Mouse (Mus musculus): Measurements from ENCODE around the gene Tgfbr3. TPM values are rescaled to one million over a fixed set of nuclear protein-coding genes. Genes with fewer than 3 reads are reported as not detected.

Tgfbr3 gene
- polyA plus RNA-seq, 1 experiment from 2014 or later = 24.4 TPM

DNA sequence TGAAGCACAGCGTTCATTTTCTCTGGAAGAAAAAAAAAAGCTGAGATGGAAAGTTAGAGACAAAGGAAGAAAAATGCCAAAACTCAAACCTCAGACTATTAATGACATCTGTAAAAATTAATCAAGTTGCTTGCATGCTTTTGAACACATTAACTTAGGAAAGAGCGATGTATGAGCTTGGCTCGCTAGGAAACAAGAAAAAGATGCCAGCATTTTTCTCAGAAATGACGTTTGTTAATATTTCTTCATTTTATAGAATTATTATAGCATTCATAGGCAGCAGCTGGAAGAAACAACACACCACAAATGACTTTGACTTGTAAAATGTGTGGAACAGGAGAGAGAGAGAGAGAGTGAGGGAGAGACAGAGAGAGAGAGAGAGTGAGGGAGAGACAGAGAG is 187.7 kb downstream of the Tgfbr3 start:
- Histone ChIP-seq H3K9ac (ENCODE audit: low read length) (no peak overlapping the region), H3K9me3 (ENCODE audit: control insufficient read depth, low read length) (no peaks in the 10 kb centered on the region), H3K4me1 (replicated peaks; ENCODE audit: control insufficient read depth, insufficient read depth, low read length) (peaks cover 9% of the 10 kb centered on the region; the same call in 1 of the 2 replicates), H3K36me3 (ENCODE audit: control insufficient read depth, insufficient read depth, low read length) (no peaks in the 10 kb centered on the region), H3K4me3 (ENCODE audit: low read depth, low read length) (no peak overlapping the region), H3K27me3 (replicated peaks; ENCODE audit: control insufficient read depth, insufficient read depth, low read length) (no peaks in the 10 kb centered on the region), H3K27ac (ENCODE audit: low read depth) (no peak overlapping the region), H3K4me2 (ENCODE audit: low read length) (no peak overlapping the region)
- WGBS = 59% methylated on average over 4 of the region's 4 CpGs
- DNase-seq (ENCODE audit: low spot score) (no peak), ATAC-seq (replicated peaks; ENCODE audit: low FRiP score, low TSS enrichment, low read depth) (no peak)

DNA sequence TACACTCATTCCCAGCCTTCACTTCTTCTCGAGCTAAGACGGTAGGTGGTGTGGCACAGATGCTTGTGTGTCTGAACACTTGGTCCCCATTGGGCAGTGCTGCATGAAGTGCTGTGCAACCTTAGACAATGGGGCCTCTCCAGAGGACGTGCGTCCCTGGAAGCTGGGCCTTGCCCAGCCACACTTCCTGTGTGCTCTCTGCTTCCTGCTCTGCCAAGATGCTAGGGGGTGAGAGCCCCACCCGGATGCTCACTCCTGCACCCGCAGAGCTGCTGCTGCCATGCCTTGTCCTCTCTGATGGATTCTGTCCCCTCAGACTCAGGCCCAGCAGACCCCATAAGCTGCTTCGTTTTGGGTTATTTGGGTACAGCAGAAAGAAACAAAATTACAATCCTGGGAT is 188.3 kb downstream of the Tgfbr3 start:
- Histone ChIP-seq H3K4me2 (ENCODE audit: low read length) (no peak overlapping the region), H3K9me3 (ENCODE audit: control insufficient read depth, low read length) (no peaks in the 10 kb centered on the region), H3K4me1 (replicated peaks; ENCODE audit: control insufficient read depth, insufficient read depth, low read length) (peaks cover 9% of the 10 kb centered on the region; the same call in 1 of the 2 replicates), H3K27me3 (replicated peaks; ENCODE audit: control insufficient read depth, insufficient read depth, low read length) (no peaks in the 10 kb centered on the region), H3K9ac (ENCODE audit: low read length) (no peak overlapping the region), H3K4me3 (ENCODE audit: low read depth, low read length) (no peak overlapping the region), H3K27ac (ENCODE audit: low read depth) (no peak overlapping the region), H3K36me3 (ENCODE audit: control insufficient read depth, insufficient read depth, low read length) (no peaks in the 10 kb centered on the region)
- ATAC-seq (replicated peaks; ENCODE audit: low FRiP score, low TSS enrichment, low read depth) (no peak), DNase-seq (ENCODE audit: low spot score) (no peak)
- WGBS = 70% methylated on average over 7 of the region's 7 CpGs

- H3K9ac ChIP-seq (ENCODE audit: low read length) = no peak overlapping the region
- no peaks in the 10 kb centered on the region for H3K9me3 ChIP-seq (ENCODE audit: control insufficient read depth, low read length)
- ATAC-seq (replicated peaks; ENCODE audit: low FRiP score, low TSS enrichment, low read depth) = no peak
- H3K4me1 ChIP-seq (replicated peaks; ENCODE audit: control insufficient read depth, insufficient read depth, low read length) = peaks cover 10% of the 10 kb centered on the region; the same call in 1 of the 2 replicates
- H3K27me3 ChIP-seq (replicated peaks; ENCODE audit: control insufficient read depth, insufficient read depth, low read length) = no peaks in the 10 kb centered on the region
- no peak overlapping the region for H3K27ac ChIP-seq (ENCODE audit: low read depth)
- 87% methylated on average over 3 of the region's 3 CpGs for WGBS
- no peak for DNase-seq (ENCODE audit: low spot score)
- no peaks in the 10 kb centered on the region for H3K36me3 ChIP-seq (ENCODE audit: control insufficient read depth, insufficient read depth, low read length)
- no peak overlapping the region for H3K4me2 ChIP-seq (ENCODE audit: low read length)
- no peak overlapping the region for H3K4me3 ChIP-seq (ENCODE audit: low read depth, low read length)
These were observed 189.8 kb downstream of the Tgfbr3 start for GRCm38 (mm10) chr5:107099634-107100033.

DNA sequence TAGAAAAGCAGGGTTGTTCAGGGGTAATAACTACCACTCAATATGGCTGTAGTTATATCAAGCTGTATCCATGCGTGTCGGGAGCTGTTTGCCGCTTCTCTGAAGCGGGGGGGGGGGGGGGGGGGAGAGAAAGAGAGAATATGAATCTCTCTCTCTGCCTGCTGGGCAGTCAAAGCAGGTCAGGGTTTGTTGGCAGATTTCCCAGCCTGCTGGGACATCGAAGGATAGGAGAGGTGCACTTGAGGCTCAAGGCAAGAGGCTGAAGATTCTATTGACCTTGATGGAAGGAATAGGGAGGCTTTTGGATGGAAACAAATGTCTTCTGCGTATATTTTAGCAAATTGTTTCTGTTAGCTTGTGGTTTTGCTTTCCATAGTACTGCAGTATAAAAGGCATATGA is 190.4 kb downstream of the Tgfbr3 start:
- Histone ChIP-seq H3K4me2 (ENCODE audit: low read length) (no peak overlapping the region), H3K9me3 (ENCODE audit: control insufficient read depth, low read length) (no peaks in the 10 kb centered on the region), H3K9ac (ENCODE audit: low read length) (no peak overlapping the region), H3K27me3 (replicated peaks; ENCODE audit: control insufficient read depth, insufficient read depth, low read length) (no peaks in the 10 kb centered on the region), H3K27ac (ENCODE audit: low read depth) (no peak overlapping the region), H3K4me1 (replicated peaks; ENCODE audit: control insufficient read depth, insufficient read depth, low read length) (peaks cover 13% of the 10 kb centered on the region; the same call in 1 of the 2 replicates), H3K36me3 (ENCODE audit: control insufficient read depth, insufficient read depth, low read length) (no peaks in the 10 kb centered on the region), H3K4me3 (ENCODE audit: low read depth, low read length) (no peak overlapping the region)
- no peak for DNase-seq (ENCODE audit: low spot score)
- no peak for ATAC-seq (replicated peaks; ENCODE audit: low FRiP score, low TSS enrichment, low read depth)
- WGBS = 33% methylated on average over 5 of the region's 6 CpGs

GRCm38 (mm10) chr5:107098007-107098406 is 191.4 kb downstream of the Tgfbr3 start:
- Histone ChIP-seq H3K36me3 (ENCODE audit: control insufficient read depth, insufficient read depth, low read length) (no peaks in the 10 kb centered on the region), H3K9ac (ENCODE audit: low read length) (no peak overlapping the region), H3K9me3 (ENCODE audit: control insufficient read depth, low read length) (no peaks in the 10 kb centered on the region), H3K27ac (ENCODE audit: low read depth) (no peak overlapping the region), H3K27me3 (replicated peaks; ENCODE audit: control insufficient read depth, insufficient read depth, low read length) (no peaks in the 10 kb centered on the region), H3K4me2 (ENCODE audit: low read length) (no peak overlapping the region), H3K4me1 (replicated peaks; ENCODE audit: control insufficient read depth, insufficient read depth, low read length) (peaks cover 13% of the 10 kb centered on the region; the same call in 1 of the 2 replicates), H3K4me3 (ENCODE audit: low read depth, low read length) (no peak overlapping the region)
- 48% methylated on average over 5 of the region's 5 CpGs for WGBS
- DNase-seq (ENCODE audit: low spot score) (no peak), ATAC-seq (replicated peaks; ENCODE audit: low FRiP score, low TSS enrichment, low read depth) (no peak)

GRCm38 (mm10) chr5:107097314-107097713 is 192.1 kb downstream of the Tgfbr3 start:
- no peaks in the 10 kb centered on the region for H3K36me3 ChIP-seq (ENCODE audit: control insufficient read depth, insufficient read depth, low read length)
- no peak for DNase-seq (ENCODE audit: low spot score)
- no peak overlapping the region for H3K9ac ChIP-seq (ENCODE audit: low read length)
- peaks cover 13% of the 10 kb centered on the region; the same call in 1 of the 2 replicates for H3K4me1 ChIP-seq (replicated peaks; ENCODE audit: control insufficient read depth, insufficient read depth, low read length)
- no peak overlapping the region for H3K27ac ChIP-seq (ENCODE audit: low read depth)
- ATAC-seq (replicated peaks; ENCODE audit: low FRiP score, low TSS enrichment, low read depth) = no peak
- H3K9me3 ChIP-seq (ENCODE audit: control insufficient read depth, low read length) = no peaks in the 10 kb centered on the region
- no peak overlapping the region for H3K4me2 ChIP-seq (ENCODE audit: low read length)
- no peaks in the 10 kb centered on the region for H3K27me3 ChIP-seq (replicated peaks; ENCODE audit: control insufficient read depth, insufficient read depth, low read length)
- no peak overlapping the region for H3K4me3 ChIP-seq (ENCODE audit: low read depth, low read length)
- 77% methylated on average over 7 of the region's 7 CpGs for WGBS

DNA sequence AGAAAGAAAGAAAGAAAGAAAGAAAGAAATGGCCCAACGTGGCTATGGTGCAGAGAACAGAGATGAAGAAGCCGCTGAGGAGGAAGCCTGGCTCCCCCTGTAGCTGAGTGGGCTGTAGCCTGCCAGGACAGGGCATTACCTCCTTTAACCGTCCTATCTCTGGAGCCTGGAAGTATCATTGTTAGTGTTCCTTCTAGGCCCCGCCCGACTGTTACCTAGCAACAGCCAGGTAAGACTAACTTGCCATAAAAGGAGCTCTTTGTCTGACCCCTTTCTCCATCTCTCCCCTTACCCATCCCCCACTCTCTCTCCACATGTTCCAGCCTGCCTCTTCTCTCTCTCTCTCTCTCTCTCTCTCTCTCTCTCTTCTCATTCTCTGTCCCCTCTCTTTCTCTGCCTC is 195.2 kb downstream of the Tgfbr3 start:
- Histone ChIP-seq H3K9me3 (ENCODE audit: control insufficient read depth, low read length) (no peaks in the 10 kb centered on the region), H3K9ac (ENCODE audit: low read length) (no peak overlapping the region), H3K36me3 (ENCODE audit: control insufficient read depth, insufficient read depth, low read length) (no peaks in the 10 kb centered on the region), H3K4me3 (ENCODE audit: low read depth, low read length) (no peak overlapping the region), H3K4me1 (replicated peaks; ENCODE audit: control insufficient read depth, insufficient read depth, low read length) (peaks cover 10% of the 10 kb centered on the region), H3K4me2 (ENCODE audit: low read length) (no peak overlapping the region), H3K27me3 (replicated peaks; ENCODE audit: control insufficient read depth, insufficient read depth, low read length) (no peaks in the 10 kb centered on the region), H3K27ac (ENCODE audit: low read depth) (no peak overlapping the region)
- DNase-seq (ENCODE audit: low spot score) (no peak), ATAC-seq (replicated peaks; ENCODE audit: low FRiP score, low TSS enrichment, low read depth) (peak; percentile 67)
- 24% methylated on average over 5 of the region's 5 CpGs for WGBS

GRCm38 (mm10) chr5:107093253-107093652 is 196.2 kb downstream of the Tgfbr3 start:
- Histone ChIP-seq H3K4me2 (ENCODE audit: low read length) (no peak overlapping the region), H3K9me3 (ENCODE audit: control insufficient read depth, low read length) (no peaks in the 10 kb centered on the region), H3K4me1 (replicated peaks; ENCODE audit: control insufficient read depth, insufficient read depth, low read length) (peaks cover 17% of the 10 kb centered on the region), H3K4me3 (ENCODE audit: low read depth, low read length) (no peak overlapping the region), H3K9ac (ENCODE audit: low read length) (no peak overlapping the region), H3K27me3 (replicated peaks; ENCODE audit: control insufficient read depth, insufficient read depth, low read length) (no peaks in the 10 kb centered on the region), H3K27ac (ENCODE audit: low read depth) (no peak overlapping the region), H3K36me3 (ENCODE audit: control insufficient read depth, insufficient read depth, low read length) (no peaks in the 10 kb centered on the region)
- no peak for DNase-seq (ENCODE audit: low spot score)
- 83% methylated on average over 3 of the region's 3 CpGs for WGBS
- no peak for ATAC-seq (replicated peaks; ENCODE audit: low FRiP score, low TSS enrichment, low read depth)

DNA sequence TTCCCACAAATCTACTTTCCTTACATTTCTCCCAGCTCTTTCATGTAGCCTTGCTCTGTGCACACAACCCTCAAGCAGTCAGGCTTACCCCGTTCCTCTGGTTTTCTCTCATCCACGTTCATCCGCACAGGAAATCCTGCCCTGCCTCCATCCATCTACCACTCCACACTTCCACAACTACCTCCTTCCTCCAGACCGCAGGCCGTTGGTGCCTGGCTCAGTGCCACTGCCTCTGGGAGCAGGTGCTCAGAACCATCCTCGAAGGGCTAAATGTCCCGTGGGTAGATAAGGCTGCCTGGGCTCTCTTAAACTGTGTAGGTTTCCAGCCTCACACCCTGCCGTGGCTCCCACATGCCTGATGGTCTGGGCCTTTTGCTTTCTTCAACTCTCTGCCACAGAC is 197.3 kb downstream of the Tgfbr3 start:
- no peak overlapping the region for H3K27ac ChIP-seq (ENCODE audit: low read depth)
- H3K9ac ChIP-seq (ENCODE audit: low read length) = no peak overlapping the region
- ATAC-seq (replicated peaks; ENCODE audit: low FRiP score, low TSS enrichment, low read depth) (no peak), DNase-seq (ENCODE audit: low spot score) (no peak)
- WGBS = 56% methylated on average over 8 of the region's 8 CpGs
- no peak overlapping the region for H3K4me2 ChIP-seq (ENCODE audit: low read length)
- no peak overlapping the region for H3K4me3 ChIP-seq (ENCODE audit: low read depth, low read length)
- no peaks in the 10 kb centered on the region for H3K36me3 ChIP-seq (ENCODE audit: control insufficient read depth, insufficient read depth, low read length)
- peaks cover 28% of the 10 kb centered on the region for H3K4me1 ChIP-seq (replicated peaks; ENCODE audit: control insufficient read depth, insufficient read depth, low read length)
- H3K27me3 ChIP-seq (replicated peaks; ENCODE audit: control insufficient read depth, insufficient read depth, low read length) = no peaks in the 10 kb centered on the region
- H3K9me3 ChIP-seq (ENCODE audit: control insufficient read depth, low read length) = no peaks in the 10 kb centered on the region
